Mouse (Mus musculus): ENCODE results near the gene Ccdc149. TPM values are rescaled to one million over a fixed set of nuclear protein-coding genes. Genes with fewer than 3 reads are reported as not detected.

Gene Ccdc149
- total and polyA plus RNA-seq, 3 experiments: not detected

DNA sequence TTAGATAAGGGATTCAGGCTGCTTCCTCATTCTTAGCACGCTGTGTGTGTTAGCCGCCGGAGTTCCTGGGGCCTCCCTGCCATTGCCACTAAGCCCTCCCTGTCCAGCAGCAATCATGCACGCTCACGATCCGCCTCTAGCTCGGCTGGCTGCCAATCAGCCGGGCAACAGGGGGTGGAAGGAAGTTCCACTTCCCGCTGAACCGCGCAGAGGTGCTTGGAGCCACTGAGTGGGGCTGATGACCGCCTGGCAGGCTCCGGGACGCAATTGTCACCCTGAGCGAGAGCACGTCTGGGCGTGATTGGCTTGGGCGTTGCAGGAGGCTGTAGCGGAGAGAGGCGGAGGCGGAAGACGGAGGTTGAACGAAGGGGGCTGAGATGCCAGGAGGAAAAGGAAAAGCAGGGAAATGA, 5.0 kb upstream of the Ccdc149 start:
- no peak for ATAC-seq (ENCODE audit: extremely low read depth, insufficient number of reproducible peaks, low FRiP score, poor library complexity, severe bottlenecking)
- DNase-seq (ENCODE audit: low spot score): no peak
- Histone ChIP-seq H3K9me3 (replicated peaks) (peaks cover 38% of the 10 kb centered on the region), H3K36me3 (replicated peaks) (no peaks in the 10 kb centered on the region), H3K4me3 (ENCODE audit: low read depth, low read length) (no peak overlapping the region; the same call in 1 of the 2 replicates), H3K27me3 (ENCODE audit: insufficient read depth, low read length) (no peaks in the 10 kb centered on the region), H3K4me1 (ENCODE audit: insufficient read depth, low read depth, low read length) (no peaks in the 10 kb centered on the region)
- TF ChIP-seq GATA1 (IDR thresholded peaks at IDR 0.05; ENCODE audit: borderline replicate concordance, low read length) (no peak), TAL1 (conservative IDR thresholded peaks at IDR 0.05; ENCODE audit: low read depth, low read length) (no peak), CTCF (IDR thresholded peaks at IDR 0.05; ENCODE audit: low read depth, low read length) (no peak), POLR2AphosphoS5 (IDR thresholded peaks at IDR 0.05; ENCODE audit: insufficient replicate concordance, low read depth, low read length) (no peak), GATA2 (IDR thresholded peaks at IDR 0.05; ENCODE audit: borderline replicate concordance, low read depth, low read length) (no peak)

DNA sequence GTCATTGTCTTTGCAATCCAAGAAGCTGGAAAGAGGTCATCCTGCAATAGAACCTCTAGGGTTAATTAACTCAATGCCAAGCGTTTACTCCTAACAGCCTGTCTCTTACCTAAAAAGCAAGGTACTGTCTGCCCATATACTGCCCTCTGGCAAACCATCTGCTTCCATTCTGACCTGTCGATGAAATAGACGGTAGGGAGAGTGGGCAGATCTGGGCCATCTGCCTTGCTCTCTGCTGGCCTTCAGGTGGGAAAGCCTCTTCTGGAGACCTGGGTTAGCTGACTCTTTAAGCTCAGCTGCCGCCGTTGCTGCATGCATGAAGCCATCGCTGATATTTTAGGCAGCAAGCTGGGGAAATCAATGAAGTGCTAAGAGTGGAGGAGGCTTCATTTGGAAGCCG, 2.7 kb upstream of the Ccdc149 start:
- H3K36me3 ChIP-seq (replicated peaks): no peaks in the 10 kb centered on the region
- TF ChIP-seq CTCF (IDR thresholded peaks at IDR 0.05; ENCODE audit: low read depth, low read length) (no peak), TAL1 (conservative IDR thresholded peaks at IDR 0.05; ENCODE audit: low read depth, low read length) (no peak), GATA2 (IDR thresholded peaks at IDR 0.05; ENCODE audit: borderline replicate concordance, low read depth, low read length) (no peak), GATA1 (IDR thresholded peaks at IDR 0.05; ENCODE audit: borderline replicate concordance, low read length) (no peak), POLR2AphosphoS5 (IDR thresholded peaks at IDR 0.05; ENCODE audit: insufficient replicate concordance, low read depth, low read length) (no peak)
- ATAC-seq (ENCODE audit: extremely low read depth, insufficient number of reproducible peaks, low FRiP score, poor library complexity, severe bottlenecking): no peak

DNA sequence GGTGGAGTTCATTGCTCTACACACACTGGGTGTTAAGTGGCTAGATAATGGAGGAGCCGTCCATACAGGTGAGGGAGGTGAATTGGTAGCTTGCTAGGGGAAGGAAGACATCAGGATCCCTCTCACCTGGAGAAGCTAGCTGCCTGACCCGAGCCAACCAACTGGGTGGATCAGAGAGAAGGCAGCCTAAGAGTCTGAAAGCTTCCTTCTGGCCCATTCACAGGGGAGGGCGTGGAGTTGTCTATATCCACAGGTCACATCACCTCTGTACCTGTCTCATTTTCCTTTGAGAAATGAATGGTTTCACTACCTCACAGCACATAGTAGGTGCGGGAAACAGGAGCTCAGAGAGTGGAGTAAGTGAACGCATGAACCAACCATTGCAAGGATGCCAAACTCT, 770 bp downstream of the Ccdc149 start:
- no peak overlapping the region for H3K4me3 ChIP-seq (ENCODE audit: low read depth, low read length)
- DNase-seq (ENCODE audit: low spot score): no peak
- TF ChIP-seq TAL1 (conservative IDR thresholded peaks at IDR 0.05; ENCODE audit: low read depth, low read length) (no peak), CTCF (IDR thresholded peaks at IDR 0.05; ENCODE audit: low read depth, low read length) (no peak), GATA1 (IDR thresholded peaks at IDR 0.05; ENCODE audit: borderline replicate concordance, low read length) (no peak), POLR2AphosphoS5 (IDR thresholded peaks at IDR 0.05; ENCODE audit: insufficient replicate concordance, low read depth, low read length) (no peak), GATA2 (IDR thresholded peaks at IDR 0.05; ENCODE audit: borderline replicate concordance, low read depth, low read length) (no peak)
- H3K4me1 ChIP-seq (ENCODE audit: insufficient read depth, low read depth, low read length): no peaks in the 10 kb centered on the region
- ATAC-seq (ENCODE audit: extremely low read depth, insufficient number of reproducible peaks, low FRiP score, poor library complexity, severe bottlenecking): no peak
- H3K27me3 ChIP-seq (ENCODE audit: insufficient read depth, low read length): no peaks in the 10 kb centered on the region
- no peaks in the 10 kb centered on the region for H3K36me3 ChIP-seq (replicated peaks)
- H3K9me3 ChIP-seq (replicated peaks): peaks cover 29% of the 10 kb centered on the region

More for the DNA sequence above, 2.7 kb upstream of the Ccdc149 start:
- no peak for DNase-seq (ENCODE audit: low spot score)
- Histone ChIP-seq H3K27me3 (ENCODE audit: insufficient read depth, low read length) (no peaks in the 10 kb centered on the region), H3K4me1 (ENCODE audit: insufficient read depth, low read depth, low read length) (no peaks in the 10 kb centered on the region), H3K9me3 (replicated peaks) (peaks cover 48% of the 10 kb centered on the region), H3K4me3 (ENCODE audit: low read depth, low read length) (no peak overlapping the region)

DNA sequence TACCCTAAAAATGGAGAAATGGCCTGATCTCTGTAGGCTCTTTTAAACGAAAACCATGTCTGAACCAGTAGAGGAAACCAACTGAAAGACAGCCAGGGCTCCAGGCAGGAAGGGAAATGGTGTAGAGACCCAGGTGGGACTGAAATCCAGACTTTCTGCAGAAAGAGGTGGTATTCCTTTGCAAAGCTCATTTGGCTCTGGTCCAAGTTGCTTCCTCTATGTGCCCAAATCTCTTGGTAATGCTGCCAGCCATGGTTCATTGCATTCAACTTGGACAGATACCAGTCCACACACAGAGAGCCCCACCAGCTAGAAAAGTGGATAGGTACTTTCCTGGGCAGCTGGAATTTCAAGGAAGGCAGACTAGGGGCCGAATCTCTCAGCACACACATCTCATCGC, 3.5 kb downstream of the Ccdc149 start:
- DNase-seq (ENCODE audit: low spot score): no peak
- no peak overlapping the region for H3K4me3 ChIP-seq (ENCODE audit: low read depth, low read length)
- H3K36me3 ChIP-seq (replicated peaks): no peaks in the 10 kb centered on the region
- no peaks in the 10 kb centered on the region for H3K4me1 ChIP-seq (ENCODE audit: insufficient read depth, low read depth, low read length)
- ATAC-seq (ENCODE audit: extremely low read depth, insufficient number of reproducible peaks, low FRiP score, poor library complexity, severe bottlenecking): no peak
- TF ChIP-seq GATA1 (IDR thresholded peaks at IDR 0.05; ENCODE audit: borderline replicate concordance, low read length) (no peak), GATA2 (IDR thresholded peaks at IDR 0.05; ENCODE audit: borderline replicate concordance, low read depth, low read length) (no peak)
- peaks cover 17% of the 10 kb centered on the region for H3K9me3 ChIP-seq (replicated peaks)
- H3K27me3 ChIP-seq (ENCODE audit: insufficient read depth, low read length): no peaks in the 10 kb centered on the region

DNA sequence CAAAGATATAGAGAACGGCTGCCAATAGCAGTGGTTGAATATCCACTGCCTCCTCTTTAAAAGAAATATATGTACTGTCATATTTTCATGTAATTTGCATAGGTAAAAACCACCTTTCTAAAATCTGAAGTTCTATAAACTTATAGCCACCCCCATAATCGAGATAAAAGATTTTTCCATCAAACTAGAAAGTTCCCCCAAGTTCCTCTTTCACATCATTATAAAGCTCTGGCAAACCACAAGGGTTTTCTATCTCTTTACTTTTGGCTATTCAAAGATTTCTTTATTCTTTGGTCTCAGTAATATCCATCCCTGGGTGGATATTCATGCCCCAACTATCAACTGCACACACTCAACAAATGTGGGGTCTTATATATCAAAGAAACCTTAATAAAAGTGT, 8.9 kb downstream of the Ccdc149 start:
- H3K27me3 ChIP-seq (ENCODE audit: insufficient read depth, low read length): no peaks in the 10 kb centered on the region
- H3K4me1 ChIP-seq (ENCODE audit: insufficient read depth, low read depth, low read length): no peaks in the 10 kb centered on the region
- ATAC-seq (ENCODE audit: extremely low read depth, insufficient number of reproducible peaks, low FRiP score, poor library complexity, severe bottlenecking) (no peak), DNase-seq (ENCODE audit: low spot score) (no peak)
- H3K9me3 ChIP-seq (replicated peaks): no peaks in the 10 kb centered on the region
- H3K4me3 ChIP-seq (ENCODE audit: low read depth, low read length): no peak overlapping the region
- TF ChIP-seq GATA1 (IDR thresholded peaks at IDR 0.05; ENCODE audit: borderline replicate concordance, low read length) (no peak), GATA2 (IDR thresholded peaks at IDR 0.05; ENCODE audit: borderline replicate concordance, low read depth, low read length) (no peak), CTCF (IDR thresholded peaks at IDR 0.05; ENCODE audit: low read depth, low read length) (no peak), TAL1 (conservative IDR thresholded peaks at IDR 0.05; ENCODE audit: low read depth, low read length) (no peak), POLR2AphosphoS5 (IDR thresholded peaks at IDR 0.05; ENCODE audit: insufficient replicate concordance, low read depth, low read length) (no peak)
- no peaks in the 10 kb centered on the region for H3K36me3 ChIP-seq (replicated peaks)

DNA sequence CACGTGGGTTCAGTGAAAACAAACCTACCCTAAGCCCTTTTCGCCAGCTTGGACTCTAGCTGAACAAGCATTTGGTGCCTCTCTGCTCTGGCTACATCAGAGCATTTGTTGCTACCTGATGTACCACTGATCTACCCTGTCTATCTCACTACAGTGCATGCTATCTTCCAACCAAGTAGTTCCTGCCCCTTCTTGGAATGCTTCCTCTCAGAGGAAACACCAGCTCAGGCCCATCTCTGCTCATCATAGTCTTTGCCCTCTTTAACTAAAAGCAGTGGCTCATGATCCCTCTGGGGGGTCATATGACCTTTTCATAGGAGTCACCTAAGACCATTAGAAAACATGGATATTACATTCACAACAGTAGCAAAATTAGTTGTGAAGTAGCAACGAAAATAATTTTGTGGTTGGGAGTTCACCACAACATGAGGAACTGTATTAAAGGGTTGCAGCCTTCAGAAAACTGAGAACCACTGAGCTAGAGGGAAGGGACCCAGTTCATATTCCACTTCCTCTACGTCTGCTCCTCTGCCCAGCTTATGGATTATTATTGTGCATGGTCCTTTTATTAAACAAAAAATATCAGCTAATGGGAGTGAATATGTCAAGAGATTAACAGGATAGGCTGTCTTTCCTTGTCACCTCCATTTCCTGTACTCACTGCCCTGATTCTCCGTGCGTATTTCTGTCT, 9.7 kb downstream of the Ccdc149 start:
- TF ChIP-seq GATA1 (IDR thresholded peaks at IDR 0.05; ENCODE audit: borderline replicate concordance, low read length) (no peak), POLR2AphosphoS5 (IDR thresholded peaks at IDR 0.05; ENCODE audit: insufficient replicate concordance, low read depth, low read length) (no peak), TAL1 (conservative IDR thresholded peaks at IDR 0.05; ENCODE audit: low read depth, low read length) (no peak), CTCF (IDR thresholded peaks at IDR 0.05; ENCODE audit: low read depth, low read length) (no peak), GATA2 (IDR thresholded peaks at IDR 0.05; ENCODE audit: borderline replicate concordance, low read depth, low read length) (no peak)
- H3K27me3 ChIP-seq (ENCODE audit: insufficient read depth, low read length): no peaks in the 10 kb centered on the region
- no peaks in the 10 kb centered on the region for H3K36me3 ChIP-seq (replicated peaks)
- no peaks in the 10 kb centered on the region for H3K9me3 ChIP-seq (replicated peaks)
- ATAC-seq (ENCODE audit: extremely low read depth, insufficient number of reproducible peaks, low FRiP score, poor library complexity, severe bottlenecking): no peak
- no peak for DNase-seq (ENCODE audit: low spot score)
- no peaks in the 10 kb centered on the region for H3K4me1 ChIP-seq (ENCODE audit: insufficient read depth, low read depth, low read length)
- no peak overlapping the region for H3K4me3 ChIP-seq (ENCODE audit: low read depth, low read length)

All from G1E (cell line).